Mouse (Mus musculus): ENCODE measurements around the gene Vdac1.

DNA sequence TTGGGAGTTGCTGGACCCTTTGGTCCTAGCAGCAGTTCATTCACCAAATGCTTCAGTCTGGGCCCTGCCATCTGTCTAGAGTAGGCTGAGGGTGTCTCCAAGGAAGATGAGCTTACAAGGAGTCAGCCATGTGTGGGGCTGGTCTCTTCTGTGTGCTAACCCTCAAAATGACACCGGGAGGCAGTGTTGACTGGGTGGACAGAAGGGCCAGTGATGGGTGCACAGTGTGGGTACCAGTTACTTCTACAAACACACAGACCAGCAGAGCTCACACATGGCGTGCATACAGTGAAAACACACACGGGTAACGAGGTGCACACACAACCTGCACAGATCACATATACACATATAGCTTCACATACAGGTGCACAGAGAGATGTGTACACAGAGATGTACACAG is 21.6 kb upstream of the Vdac1 start:
- TF ChIP-seq CTCF (IDR thresholded peaks at IDR 0.05; ENCODE audit: control insufficient read depth, insufficient read depth, insufficient read length) (no peak), CEBPB (IDR thresholded peaks at IDR 0.05; ENCODE audit: low read depth) (no peak), USF1 (IDR thresholded peaks at IDR 0.05; ENCODE audit: low read depth) (no peak), MAX (IDR thresholded peaks at IDR 0.05) (no peak), MYOD1 (IDR thresholded peaks at IDR 0.05; ENCODE audit: control insufficient read depth, insufficient read length, low read depth) (no peak), FOSL1 (IDR thresholded peaks at IDR 0.05; ENCODE audit: insufficient read depth, low read length, poor library complexity, severe bottlenecking) (no peak)
